Mouse (Mus musculus) CH12.LX (cell line): ENCODE measurements at regions not wholly inside any gene's neighbourhood (a gene's known extent, or its start where the extent isn't known, plus 50 kb on each side); places are given as distances from the start of the nearest gene placed in this dataset.

Experiments
- CHD1 ChIP-seq: IDR thresholded peaks from 2 replicates; pipeline ENCODE4 v1.6.1; 2012; ENCODE audit warnings: low read depth, low read length, improper control_type of control experiment, inconsistent platforms
- CHD2 ChIP-seq: IDR thresholded peaks from 2 replicates; pipeline ENCODE4 v1.6.1; 2011; ENCODE audit warnings: low read length, improper control_type of control experiment
- CTCF ChIP-seq, 2 experiments: IDR thresholded peaks in 1 of 2; conservative IDR thresholded peaks in 1 of 2; 2 replicates each; pipeline ENCODE4 v1.5.1; 2011 to 2012; ENCODE audit warnings: low read depth in 2 of 2, low read length in 2 of 2, improper control_type of control experiment in 1 of 2, inconsistent platforms in 1 of 2, mild to moderate bottlenecking in 1 of 2, moderate library complexity in 1 of 2
- EP300 ChIP-seq: IDR thresholded peaks from 2 replicates; pipeline ENCODE4 v1.6.1; 2011; ENCODE audit warnings: low read length, improper control_type of control experiment
- GABPA ChIP-seq: IDR thresholded peaks from 2 replicates; pipeline ENCODE4 v1.6.1; 2012; ENCODE audit warnings: low read depth, low read length, improper control_type of control experiment, inconsistent platforms; ENCODE audit not compliant: insufficient replicate concordance
- HCFC1 ChIP-seq: IDR thresholded peaks from 2 replicates; pipeline ENCODE4 v1.6.1; 2012; ENCODE audit warnings: low read depth, mild to moderate bottlenecking, inconsistent platforms, low read length, improper control_type of control experiment
- MAX ChIP-seq: IDR thresholded peaks from 2 replicates; pipeline ENCODE4 v1.6.1; 2011; ENCODE audit warnings: low read length, improper control_type of control experiment
- PAX5 ChIP-seq: IDR thresholded peaks from 2 replicates; pipeline ENCODE4 v1.6.1; 2012; ENCODE audit warnings: low read length, inconsistent platforms, mixed read lengths
- POLR2A ChIP-seq: IDR thresholded peaks from 2 replicates; pipeline ENCODE4 v1.6.1; 2011; ENCODE audit warnings: low read depth, mild to moderate bottlenecking, improper control_type of control experiment, low read length
- RCOR1 ChIP-seq: conservative IDR thresholded peaks from 2 replicates; pipeline ENCODE4 v1.6.1; 2012; ENCODE audit warnings: low read depth, mild to moderate bottlenecking, inconsistent platforms, low read length, improper control_type of control experiment
- SMC3 ChIP-seq: IDR thresholded peaks from 2 replicates; pipeline ENCODE4 v1.6.1; 2011; ENCODE audit warnings: low read depth, low read length, improper control_type of control experiment
- TBP ChIP-seq: conservative IDR thresholded peaks from 2 replicates; pipeline ENCODE4 v1.6.1; 2011; ENCODE audit warnings: low read depth, low read length, improper control_type of control experiment
- TCF12 ChIP-seq: IDR thresholded peaks from 2 replicates; pipeline ENCODE4 v1.6.1; 2014; ENCODE audit warnings: low read depth, mild to moderate bottlenecking, inconsistent platforms, low read length, improper control_type of control experiment
- ZC3H11A ChIP-seq: IDR thresholded peaks from 2 replicates; pipeline ENCODE4 v1.6.1; 2012; ENCODE audit warnings: low read depth, mild to moderate bottlenecking, inconsistent platforms, low read length, improper control_type of control experiment

GRCm38 (mm10) chr11:15737621-15738020, 519.9 kb upstream of the Vstm2a start:
- no peak for TF ChIP-seq CTCF (conservative IDR thresholded peaks at IDR 0.05 in 1 of 2, IDR thresholded peaks at IDR 0.05 in 1 of 2; ENCODE audit: low read depth in 2 of 2, low read length in 2 of 2)
- no peak for TF ChIP-seq TCF12
- TF ChIP-seq ZC3H11A: no peak
- TF ChIP-seq CHD2: no peak
- TF ChIP-seq MAX: no peak
- TF ChIP-seq HCFC1: no peak
- no peak for TF ChIP-seq EP300
- TF ChIP-seq SMC3: no peak
- TF ChIP-seq RCOR1: no peak
- no peak for TF ChIP-seq TBP
- no peak for TF ChIP-seq GABPA
- TF ChIP-seq CHD1: no peak
- no peak for TF ChIP-seq POLR2A
- no peak for TF ChIP-seq PAX5
